Mouse (Mus musculus): ENCODE results near the gene Vps37c. TPM values are rescaled to one million over a fixed set of nuclear protein-coding genes. Genes with fewer than 3 reads are reported as not detected.

Vps37c gene
- total and polyA plus RNA-seq, 2 experiments from 2014 or later, result 23.0 to 42.1 TPM

DNA sequence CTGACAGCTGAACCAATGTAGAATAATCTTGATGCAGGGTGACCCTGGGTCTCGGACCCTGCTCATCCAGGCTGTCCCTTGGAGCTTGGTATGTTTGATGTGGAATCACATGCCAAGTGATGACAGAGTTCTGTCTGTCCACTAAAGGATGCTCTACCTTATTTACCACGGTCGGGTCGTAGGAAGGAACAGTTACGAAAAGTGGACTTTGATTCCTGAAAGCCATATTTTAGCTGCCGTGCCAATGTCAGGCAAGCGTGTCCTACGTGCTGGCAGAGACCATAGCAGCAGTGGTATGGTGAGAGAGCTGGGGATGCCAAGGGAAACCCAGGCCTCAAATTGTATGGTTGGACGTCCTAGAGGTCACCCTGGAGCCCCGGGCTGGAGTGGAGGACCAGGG is 25.0 kb downstream of the Vps37c start:
- TF ChIP-seq CTCF (IDR thresholded peaks at IDR 0.05; ENCODE audit: low read depth) (no peak), EP300 (IDR thresholded peaks at IDR 0.05; ENCODE audit: low read depth) (no peak)
- no peak overlapping the region for H3K27ac ChIP-seq (ENCODE audit: low read depth)
- H3K36me3 ChIP-seq (replicated peaks; ENCODE audit: control insufficient read depth, insufficient read depth, low read length), result peaks cover 38% of the 10 kb centered on the region
- no peak overlapping the region for H3K4me3 ChIP-seq (ENCODE audit: low read depth, low read length)
- peaks cover 10% of the 10 kb centered on the region for H3K4me1 ChIP-seq (ENCODE audit: control insufficient read depth, insufficient read depth)
- H3K9ac ChIP-seq (replicated peaks; ENCODE audit: low read depth, low read length), result no peak overlapping the region
- WGBS, result 91% methylated on average over 10 of the region's 10 CpGs
- H3K27me3 ChIP-seq (ENCODE audit: control insufficient read depth, insufficient read depth, low read length), result no peaks in the 10 kb centered on the region
- H3K4me2 ChIP-seq (ENCODE audit: low read depth, low read length), result no peak overlapping the region
- ATAC-seq (ENCODE audit: insufficient read depth, low read depth) (no peak), DNase-seq (ENCODE audit: low spot score) (no peak)
- no peaks in the 10 kb centered on the region for H3K9me3 ChIP-seq (replicated peaks; ENCODE audit: control insufficient read depth, low read length)

GRCm38 (mm10) chr19:10714168-10714567 is 25.6 kb downstream of the Vps37c start:
- WGBS, result 81% methylated on average over 6 of the region's 6 CpGs
- no peak for TF ChIP-seq EP300 (IDR thresholded peaks at IDR 0.05; ENCODE audit: low read depth)
- TF ChIP-seq CTCF (IDR thresholded peaks at IDR 0.05; ENCODE audit: low read depth), result no peak
- Histone ChIP-seq H3K9ac (replicated peaks; ENCODE audit: low read depth, low read length) (no peak overlapping the region), H3K4me3 (ENCODE audit: low read depth, low read length) (no peak overlapping the region), H3K36me3 (replicated peaks; ENCODE audit: control insufficient read depth, insufficient read depth, low read length) (peaks cover 38% of the 10 kb centered on the region), H3K4me1 (ENCODE audit: control insufficient read depth, insufficient read depth) (peaks cover 10% of the 10 kb centered on the region), H3K27ac (ENCODE audit: low read depth) (no peak overlapping the region), H3K27me3 (ENCODE audit: control insufficient read depth, insufficient read depth, low read length) (no peaks in the 10 kb centered on the region), H3K4me2 (ENCODE audit: low read depth, low read length) (no peak overlapping the region), H3K9me3 (replicated peaks; ENCODE audit: control insufficient read depth, low read length) (no peaks in the 10 kb centered on the region)
- no peak for ATAC-seq (ENCODE audit: insufficient read depth, low read depth)
- DNase-seq (ENCODE audit: low spot score), result no peak

DNA sequence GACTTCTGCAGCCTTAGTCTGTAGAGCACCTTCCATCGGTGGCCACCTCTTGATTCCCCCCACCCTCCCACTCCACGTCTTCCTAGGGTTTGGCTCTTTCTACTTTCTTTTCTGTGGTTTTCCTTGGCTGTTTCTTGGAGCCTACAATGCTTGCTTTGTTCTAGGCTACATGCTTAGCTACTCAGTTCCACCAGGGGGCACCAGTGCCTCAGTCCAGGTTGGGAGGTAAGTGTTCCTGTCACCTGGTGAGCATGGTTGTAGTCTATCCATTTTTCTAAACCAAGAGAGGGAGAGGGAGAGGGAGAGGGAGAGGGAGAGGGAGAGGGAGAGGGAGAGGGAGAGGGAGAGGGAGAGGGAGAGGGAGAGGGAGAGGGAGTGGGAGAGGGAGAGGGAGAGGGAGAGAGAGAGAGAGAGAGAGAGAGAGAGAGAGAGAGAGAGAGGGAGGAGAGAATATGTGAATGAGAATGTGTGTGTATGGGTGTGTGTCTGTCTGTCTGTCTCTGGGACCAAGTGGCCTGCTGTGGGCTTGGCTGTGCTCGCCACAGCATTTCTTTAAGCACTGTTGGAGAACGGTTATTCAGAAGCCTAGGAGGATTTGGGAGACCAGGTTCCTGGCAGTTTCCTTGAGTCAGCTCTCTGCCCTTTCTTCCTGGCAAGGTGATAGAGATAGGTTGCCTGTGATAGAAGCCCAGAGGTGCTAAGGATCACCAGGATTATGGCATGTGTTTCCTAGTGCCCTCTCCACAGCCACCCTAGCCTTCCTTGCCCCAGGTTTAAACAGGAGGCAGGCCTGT is 26.3 kb downstream of the Vps37c start:
- TF ChIP-seq CTCF (IDR thresholded peaks at IDR 0.05; ENCODE audit: low read depth), result peak; percentile 96
- TF ChIP-seq EP300 (IDR thresholded peaks at IDR 0.05; ENCODE audit: low read depth), result no peak
- ATAC-seq (ENCODE audit: insufficient read depth, low read depth) (peak; percentile 47; the same call in 1 of the 2 replicates), DNase-seq (ENCODE audit: low spot score) (peak; percentile 51)
- 49% methylated on average over 4 of the region's 4 CpGs for WGBS
- Histone ChIP-seq H3K36me3 (replicated peaks; ENCODE audit: control insufficient read depth, insufficient read depth, low read length) (peaks cover 38% of the 10 kb centered on the region), H3K27ac (ENCODE audit: low read depth) (no peak overlapping the region), H3K4me3 (ENCODE audit: low read depth, low read length) (no peak overlapping the region), H3K4me1 (ENCODE audit: control insufficient read depth, insufficient read depth) (peaks cover 8% of the 10 kb centered on the region), H3K4me2 (ENCODE audit: low read depth, low read length) (no peak overlapping the region), H3K27me3 (ENCODE audit: control insufficient read depth, insufficient read depth, low read length) (no peaks in the 10 kb centered on the region), H3K9ac (replicated peaks; ENCODE audit: low read depth, low read length) (no peak overlapping the region), H3K9me3 (replicated peaks; ENCODE audit: control insufficient read depth, low read length) (no peaks in the 10 kb centered on the region)

GRCm38 (mm10) chr19:10715476-10715875 is 26.9 kb downstream of the Vps37c start:
- ATAC-seq (ENCODE audit: insufficient read depth, low read depth), result no peak
- peaks cover 36% of the 10 kb centered on the region for H3K36me3 ChIP-seq (replicated peaks; ENCODE audit: control insufficient read depth, insufficient read depth, low read length)

GRCm38 (mm10) chr19:10718251-10718775 is 29.8 kb downstream of the Vps37c start:
- Histone ChIP-seq H3K9ac (replicated peaks; ENCODE audit: low read depth, low read length) (no peak overlapping the region), H3K27me3 (ENCODE audit: control insufficient read depth, insufficient read depth, low read length) (no peaks in the 10 kb centered on the region), H3K4me2 (ENCODE audit: low read depth, low read length) (no peak overlapping the region), H3K4me1 (ENCODE audit: control insufficient read depth, insufficient read depth) (peaks cover 9% of the 10 kb centered on the region), H3K36me3 (replicated peaks; ENCODE audit: control insufficient read depth, insufficient read depth, low read length) (peaks cover 8% of the 10 kb centered on the region), H3K27ac (ENCODE audit: low read depth) (no peak overlapping the region), H3K9me3 (replicated peaks; ENCODE audit: control insufficient read depth, low read length) (no peaks in the 10 kb centered on the region), H3K4me3 (ENCODE audit: low read depth, low read length) (no peak overlapping the region)
- WGBS, result 31% methylated on average over 7 of the region's 7 CpGs
- DNase-seq (ENCODE audit: low spot score), result no peak
- TF ChIP-seq CTCF (IDR thresholded peaks at IDR 0.05; ENCODE audit: low read depth) (no peak), EP300 (IDR thresholded peaks at IDR 0.05; ENCODE audit: low read depth) (no peak)
- ATAC-seq (ENCODE audit: insufficient read depth, low read depth), result peak; percentile 19; the same call in 1 of the 2 replicates

More at GRCm38 (mm10) chr19:10715476-10715875, 26.9 kb downstream of the Vps37c start:
- no peak overlapping the region for H3K4me3 ChIP-seq (ENCODE audit: low read depth, low read length)
- H3K27me3 ChIP-seq (ENCODE audit: control insufficient read depth, insufficient read depth, low read length), result no peaks in the 10 kb centered on the region
- 67% methylated on average over 6 of the region's 6 CpGs for WGBS
- H3K4me2 ChIP-seq (ENCODE audit: low read depth, low read length), result no peak overlapping the region
- H3K4me1 ChIP-seq (ENCODE audit: control insufficient read depth, insufficient read depth), result peaks cover 9% of the 10 kb centered on the region
- TF ChIP-seq EP300 (IDR thresholded peaks at IDR 0.05; ENCODE audit: low read depth), result no peak
- no peak overlapping the region for H3K9ac ChIP-seq (replicated peaks; ENCODE audit: low read depth, low read length)
- no peaks in the 10 kb centered on the region for H3K9me3 ChIP-seq (replicated peaks; ENCODE audit: control insufficient read depth, low read length)
- no peak overlapping the region for H3K27ac ChIP-seq (ENCODE audit: low read depth)
- DNase-seq (ENCODE audit: low spot score), result no peak

All from heart, postnatal 0 days (tissue).